Mouse (Mus musculus) heart, adult 8-10 months (tissue): ENCODE measurements around the gene Itpkc. TPM values are rescaled to one million over a fixed set of nuclear protein-coding genes. Genes with fewer than 3 reads are reported as not detected.
"Not testable (repeated sequence)": the region's sequence is repeated elsewhere in the genome, so short reads cannot be mapped to it uniquely, and the experiment has no call there.

Experiments used
- DNase-seq: peaks from one replicate; pipeline ENCODE4 v3.0.0; 2022; ENCODE audit warnings: low spot score
- total RNA-seq, 4 experiments: library from RNA; stranded (reverse); gene quantifications; 2 replicates each; pipeline ENCODE4 v1.2.4; 2022

The Itpkc gene
- total RNA-seq, result 1 to 10 TPM; 4.6 to 6.2 (median 4.8) TPM

DNA sequence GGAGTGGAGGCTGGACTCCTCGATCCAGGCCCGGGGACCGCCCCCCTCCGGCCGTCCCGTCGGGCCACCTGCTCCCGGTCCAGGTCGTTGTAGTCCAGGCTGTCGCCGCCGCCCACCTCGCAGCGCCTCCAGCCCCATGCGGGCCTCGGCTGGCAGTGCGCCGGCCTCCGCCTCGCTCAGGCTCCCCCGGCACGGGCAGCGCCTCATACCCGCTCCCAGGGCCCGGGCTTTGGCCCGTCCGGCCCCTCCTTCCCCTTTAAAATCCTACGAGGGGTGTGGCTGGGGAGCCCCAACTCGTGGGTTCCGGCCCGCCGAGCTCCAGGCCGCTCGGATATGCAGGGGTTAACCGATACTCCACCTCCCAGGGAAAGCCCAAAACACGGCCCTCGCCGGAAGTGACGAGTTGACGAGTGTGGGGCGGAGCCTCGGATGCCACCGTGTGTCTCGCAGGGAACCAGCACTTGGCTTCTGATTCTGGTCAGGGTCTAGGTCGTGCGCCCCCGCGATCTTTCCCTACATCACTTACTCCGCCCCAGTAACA lies at the start of gene Itpkc:
Itpkc (minus strand) TSS at position 381 of the 541 bp plus-strand sequence.
- DNase-seq, result peak; percentile 91

- no peak for DNase-seq
Measured at GRCm38 (mm10) chr7:27277191-27277590, 48.7 kb upstream of the Itpkc start.

DNA sequence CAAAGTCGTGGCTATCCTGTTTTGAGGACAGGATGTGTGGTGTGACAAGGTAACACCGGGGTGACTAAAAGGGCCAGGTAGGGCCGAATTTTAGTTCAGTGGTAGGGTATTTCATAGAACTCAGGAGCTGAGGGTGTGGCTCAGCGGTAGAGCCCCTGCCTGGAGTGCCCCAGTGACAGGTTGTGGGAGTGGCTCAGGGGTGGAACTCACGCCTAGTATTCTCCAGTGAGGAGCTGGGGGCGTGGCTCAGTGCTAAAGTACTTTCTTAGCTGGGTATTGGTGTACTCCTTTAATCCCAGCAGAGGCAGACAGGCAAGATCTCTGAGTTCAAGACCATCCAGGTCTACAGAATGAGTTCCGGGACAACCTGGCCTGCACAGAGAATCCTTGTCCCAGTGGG lies 47.6 kb upstream of the Itpkc start:
- DNase-seq, result no peak

DNA sequence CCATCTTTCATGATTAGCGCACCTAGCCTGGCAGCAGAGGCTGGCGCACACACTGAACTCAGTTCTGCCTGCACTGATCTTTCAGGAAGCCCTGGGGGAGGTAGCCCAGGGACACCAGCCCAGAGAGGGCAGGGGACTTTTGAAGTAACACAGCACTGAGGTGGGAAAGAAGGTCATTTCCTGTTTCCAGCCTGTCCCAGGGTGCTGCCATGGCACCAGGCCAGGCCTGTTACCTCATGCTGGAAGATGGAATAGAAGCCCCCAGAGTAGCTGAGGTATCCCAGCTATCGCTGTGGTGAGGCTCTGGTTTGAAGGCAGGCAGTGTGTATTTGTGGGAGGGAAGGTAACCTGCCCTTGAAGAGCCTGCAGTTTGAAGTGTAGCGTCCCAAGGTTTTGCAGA lies 46.5 kb upstream of the Itpkc start:
- DNase-seq, result no peak

DNA sequence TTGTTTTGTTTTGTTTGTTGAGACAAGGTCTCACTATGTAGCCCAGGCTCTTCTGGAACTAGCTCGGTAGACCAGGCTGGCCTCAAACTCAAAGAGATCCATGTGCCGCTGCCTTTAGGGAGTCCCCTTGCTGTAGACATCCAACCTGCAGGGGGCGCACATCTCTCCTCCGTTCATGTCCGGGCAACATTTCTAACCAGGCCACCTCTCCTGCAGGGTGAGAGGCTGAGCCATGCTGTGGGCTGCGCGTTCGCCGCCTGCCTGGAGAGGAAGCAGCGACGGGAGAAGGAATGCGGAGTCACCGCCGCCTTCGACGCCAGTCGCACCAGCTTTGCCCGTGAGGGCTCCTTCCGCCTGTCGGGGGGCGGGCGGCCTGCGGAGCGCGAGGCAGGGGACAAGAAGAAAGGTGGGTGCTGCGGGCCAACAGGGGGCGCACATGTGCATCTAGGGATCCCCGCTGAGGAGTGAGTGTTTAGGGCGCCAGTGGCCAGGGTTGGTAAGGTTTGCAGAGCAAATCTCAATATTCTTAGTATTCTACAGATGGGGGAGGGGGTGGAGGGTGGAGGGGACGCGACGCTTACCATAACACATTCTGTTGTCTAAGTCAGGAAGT lies 45.4 kb upstream of the Itpkc start:
- DNase-seq, result no peak

- no peak for DNase-seq
Measured at GRCm38 (mm10) chr7:27271423-27271822, 43.0 kb upstream of the Itpkc start.

GRCm38 (mm10) chr7:27266515-27267128 lies 38.2 kb upstream of the Itpkc start:
- DNase-seq, result no peak

GRCm38 (mm10) chr7:27264761-27265160 lies 36.3 kb upstream of the Itpkc start:
- no peak for DNase-seq

DNA sequence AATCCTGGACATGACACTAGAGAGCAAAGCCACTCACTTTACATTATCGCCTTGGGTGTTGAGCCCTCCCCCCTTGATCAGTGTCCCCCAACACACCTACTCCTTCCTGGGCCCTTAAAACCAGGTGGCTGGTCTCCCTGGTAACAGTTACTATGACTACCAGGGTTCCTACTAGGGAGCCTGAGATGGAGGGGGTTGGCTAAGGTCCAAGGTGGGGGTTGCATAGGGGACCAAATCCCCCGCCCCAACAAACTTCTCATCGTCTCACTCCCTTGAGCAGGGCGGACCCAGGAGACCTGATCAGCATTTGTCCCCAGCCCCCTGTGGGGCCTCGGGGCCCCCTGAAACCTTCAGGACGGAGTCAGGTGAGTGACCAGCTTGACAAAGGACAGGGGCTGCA lies 33.4 kb upstream of the Itpkc start:
- no peak for DNase-seq

- no peak for DNase-seq
Measured at GRCm38 (mm10) chr7:27260856-27261255, 32.4 kb upstream of the Itpkc start.

- DNase-seq, result no peak
Measured at GRCm38 (mm10) chr7:27259771-27260170, 31.3 kb upstream of the Itpkc start.

DNA sequence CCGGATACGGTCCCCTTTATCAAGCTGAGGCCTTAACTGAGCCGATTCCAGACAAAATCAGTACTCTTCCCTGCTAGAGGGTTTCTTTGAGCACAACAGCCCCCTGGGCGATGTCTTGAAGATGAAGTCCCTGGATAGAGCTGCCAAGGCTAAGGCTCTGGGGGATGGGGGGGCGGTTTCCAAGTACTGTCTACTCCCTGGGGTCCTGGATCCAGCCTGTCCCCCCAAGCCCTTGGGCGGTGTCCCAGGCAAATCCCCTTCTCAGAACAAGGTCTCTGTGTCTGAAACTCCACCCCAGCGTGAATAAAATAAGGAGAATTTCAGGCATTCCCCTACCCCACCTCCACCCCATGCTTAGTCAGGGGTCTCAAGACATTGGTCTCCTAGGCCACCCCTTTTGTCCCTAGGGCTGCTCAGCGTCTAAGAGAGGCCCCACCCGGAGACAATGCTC lies 30.8 kb upstream of the Itpkc start:
- DNase-seq, result no peak

GRCm38 (mm10) chr7:27258205-27258899 lies 29.9 kb upstream of the Itpkc start, which contains the start of gene Numbl:
Numbl (plus strand) TSS chr7:27258433.
- DNase-seq, result peak; percentile 89

GRCm38 (mm10) chr7:27257852-27258204 lies 29.4 kb upstream of the Itpkc start:
- no peak for DNase-seq

DNA sequence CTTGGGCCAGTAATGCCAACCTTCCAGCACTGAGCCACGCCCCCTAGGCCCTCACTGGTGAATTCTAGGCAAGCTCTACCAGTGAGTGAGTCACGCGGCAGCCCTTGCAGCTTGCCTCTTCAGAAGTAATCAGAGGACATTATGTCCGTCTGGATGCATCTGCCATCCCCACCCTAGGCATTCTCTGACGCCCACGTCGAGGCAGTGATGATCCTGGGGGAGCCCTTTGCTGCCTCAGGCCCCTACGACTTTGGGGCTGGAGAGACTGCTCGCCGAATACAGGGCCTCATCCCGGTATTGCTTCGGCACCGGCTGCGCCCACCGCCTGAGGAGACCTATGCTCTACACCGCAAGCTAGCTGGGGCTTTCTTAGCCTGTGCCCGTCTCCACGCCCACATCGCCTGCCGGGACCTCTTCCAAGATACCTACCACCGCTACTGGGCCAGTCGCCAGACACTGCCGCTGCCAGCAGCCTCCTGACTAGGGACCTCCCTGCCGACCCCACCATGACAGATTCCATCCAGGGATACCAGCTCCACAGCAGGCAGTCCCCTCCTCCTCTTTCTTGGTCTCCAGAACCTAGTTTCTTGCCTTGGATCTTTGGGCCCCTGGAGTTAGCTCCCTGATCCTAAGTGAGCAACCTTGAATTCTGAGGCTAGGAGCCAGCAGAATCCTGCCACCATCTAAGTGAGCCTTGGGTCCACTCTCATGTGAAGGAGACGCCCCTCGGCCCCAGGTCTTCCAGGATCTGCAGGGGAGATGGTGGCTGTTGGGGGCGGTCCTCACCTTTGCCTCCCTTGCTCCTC lies 28.8 kb upstream of the Itpkc start:
- DNase-seq, result no peak

GRCm38 (mm10) chr7:27255721-27256120 lies 27.3 kb upstream of the Itpkc start:
- no peak for DNase-seq

GRCm38 (mm10) chr7:27251946-27252345 lies 23.5 kb upstream of the Itpkc start:
- no peak for DNase-seq

- no peak for DNase-seq
Measured at GRCm38 (mm10) chr7:27249928-27250327, 21.5 kb upstream of the Itpkc start.

- DNase-seq, result no peak
Measured at GRCm38 (mm10) chr7:27249146-27249545, 20.7 kb upstream of the Itpkc start.

GRCm38 (mm10) chr7:27244088-27244487 lies 15.6 kb upstream of the Itpkc start:
- DNase-seq, result not testable (repeated sequence)

- DNase-seq, result no peak
Measured at GRCm38 (mm10) chr7:27243211-27243610, 14.8 kb upstream of the Itpkc start.

GRCm38 (mm10) chr7:27238568-27238967 lies 10.1 kb upstream of the Itpkc start:
- no peak for DNase-seq
